18 mouse cellular contexts compared by ENCODE assay signal in genomic region chr15:72110520-72110919, GRCm38 (mm10).
A peak's percentile ranks its signal among the peaks of the same experiment; 100 is the strongest.
DNase-seq lines count a peak whose midpoint lies in the region; ATAC-seq and TF ChIP-seq lines count a peak whose summit lies in the region.
"Had no signal": no experiment of that assay in that cellular context is flagged by ENCODE, and none has a peak within 500 bp of the region (broad histone marks: within the 10 kb centered on the region; RNA-seq: fewer than 3 reads in every experiment).

No protein-coding gene starts in this region.

- no peaks in the 10 kb centered on the region for H3K4me1 ChIP-seq in lung, postnatal 0 days (ENCODE audit: insufficient read depth, low read depth, low read length)
- no peaks in the 10 kb centered on the region for H3K4me1 ChIP-seq in liver, embryonic 11.5 days (replicated peaks; ENCODE audit: control insufficient read depth, insufficient read depth, low read length)
- H3K4me1 ChIP-seq in intestine, embryonic 16.5 days (ENCODE audit: control insufficient read depth, insufficient read depth, low read length) = no peaks in the 10 kb centered on the region
- H3K4me1 ChIP-seq: forebrain, embryonic 15.5 days had no signal

- H3K27me3 ChIP-seq in lung, postnatal 0 days (replicated peaks; ENCODE audit: insufficient read depth, low read length) = no peaks in the 10 kb centered on the region
- no peaks in the 10 kb centered on the region for H3K27me3 ChIP-seq in liver, embryonic 11.5 days (replicated peaks; ENCODE audit: control insufficient read depth, insufficient read depth, low read length)
- no peaks in the 10 kb centered on the region for H3K27me3 ChIP-seq in intestine, embryonic 16.5 days (replicated peaks; ENCODE audit: control insufficient read depth, insufficient read depth, low read length)
- H3K27me3 ChIP-seq: forebrain, embryonic 15.5 days had no signal

- H3K4me3 ChIP-seq in lung, postnatal 0 days (ENCODE audit: low read depth, low read length) = no peak overlapping the region
- H3K4me3 ChIP-seq in liver, embryonic 11.5 days (ENCODE audit: low read depth, low read length) = no peak overlapping the region
- no peak overlapping the region for H3K4me3 ChIP-seq in intestine, embryonic 16.5 days (ENCODE audit: low read length)
- H3K4me3 ChIP-seq: forebrain, embryonic 15.5 days had no signal

- H3K9ac ChIP-seq in lung, postnatal 0 days (replicated peaks; ENCODE audit: low read depth) = no peak overlapping the region
- H3K9ac ChIP-seq in liver, embryonic 11.5 days (ENCODE audit: low read depth, low read length) = no peak overlapping the region
- H3K9ac ChIP-seq in intestine, embryonic 16.5 days (ENCODE audit: low read depth, low read length) = no peak overlapping the region
- H3K9ac ChIP-seq: forebrain, embryonic 15.5 days; liver, embryonic 14.5 days; lung, embryonic 14.5 days had no signal

- no peak for ATAC-seq in lung, postnatal 0 days
- no peak for ATAC-seq in liver, embryonic 11.5 days (replicated peaks; ENCODE audit: low FRiP score)
- ATAC-seq in intestine, embryonic 16.5 days = no peak
- ATAC-seq: forebrain, embryonic 15.5 days; midbrain, embryonic 16.5 days had no signal

- no peak overlapping the region for H3K4me2 ChIP-seq in lung, postnatal 0 days (replicated peaks; ENCODE audit: low read depth, low read length)
- H3K4me2 ChIP-seq in liver, embryonic 11.5 days = no peak overlapping the region
- no peak overlapping the region for H3K4me2 ChIP-seq in intestine, embryonic 16.5 days (ENCODE audit: low read depth, low read length)
- H3K4me2 ChIP-seq: forebrain, embryonic 15.5 days; heart, embryonic 11.5 days; lung, embryonic 14.5 days had no signal

- DNase-seq in retina, postnatal 1 day = peak; percentile 30
- DNase-seq in retina, embryonic 14.5 days (ENCODE audit: low spot score) = no peak
- peak; percentile 75 for DNase-seq in cerebellum, adult 11-12 months
- DNase-seq in cerebellum, postnatal 10 days = peak; percentile 88 to 90
- DNase-seq in lung, postnatal 0 days (ENCODE audit: low spot score) = no peak
- DNase-seq in liver, embryonic 11.5 days (ENCODE audit: low spot score) = no peak
- DNase-seq: adrenal gland, postnatal 25 days; gastrocnemius, postnatal 14 days; heart, adult 11 months; kidney, adult 18-20 months; kidney, postnatal 4 days; lung, embryonic 14.5 days; lung, postnatal 4 days had no signal

- no peak overlapping the region for H3K27ac ChIP-seq in lung, postnatal 0 days (ENCODE audit: low read length)
- H3K27ac ChIP-seq in liver, embryonic 11.5 days (ENCODE audit: low read depth, low read length) = no peak overlapping the region
- H3K27ac ChIP-seq in intestine, embryonic 16.5 days (ENCODE audit: low read length) = no peak overlapping the region
- H3K27ac ChIP-seq: forebrain, embryonic 15.5 days; liver, embryonic 14.5 days had no signal

- TF ChIP-seq CTCF in lung, postnatal 0 days (IDR thresholded peaks at IDR 0.05) = no peak

- 65% methylated on average over 1 of the region's 1 CpGs for WGBS in lung, postnatal 0 days
- 90% methylated on average over 1 of the region's 1 CpGs for WGBS in liver, embryonic 11.5 days
- WGBS in intestine, embryonic 16.5 days = 94% methylated on average over 1 of the region's 1 CpGs

- H3K36me3 ChIP-seq in lung, postnatal 0 days (ENCODE audit: insufficient read depth, low read length) = no peaks in the 10 kb centered on the region
- no peaks in the 10 kb centered on the region for H3K36me3 ChIP-seq in liver, embryonic 11.5 days (ENCODE audit: control insufficient read depth, insufficient read depth, low read length)
- H3K36me3 ChIP-seq in intestine, embryonic 16.5 days (ENCODE audit: control insufficient read depth, insufficient read depth, low read length) = no peaks in the 10 kb centered on the region
- H3K36me3 ChIP-seq: forebrain, embryonic 15.5 days had no signal

- no peak for TF ChIP-seq EP300 in lung, postnatal 0 days (IDR thresholded peaks at IDR 0.05)

- no peaks in the 10 kb centered on the region for H3K9me3 ChIP-seq in lung, postnatal 0 days (ENCODE audit: low read length)
- no peaks in the 10 kb centered on the region for H3K9me3 ChIP-seq in liver, embryonic 11.5 days (ENCODE audit: control insufficient read depth, low read length)
- H3K9me3 ChIP-seq in intestine, embryonic 16.5 days (ENCODE audit: control insufficient read depth, low read length) = no peaks in the 10 kb centered on the region
- H3K9me3 ChIP-seq: forebrain, embryonic 15.5 days had no signal

Comparison
In these comparisons a context has a peak if more than half of its experiments do, and no peak if none do; other contexts are left out.
1. DNase-seq: peak in retina, postnatal 1 day (single experiment), cerebellum, adult 11-12 months (single experiment) and cerebellum, postnatal 10 days (2 of 2); none in retina, embryonic 14.5 days (single experiment), lung, postnatal 0 days (single experiment) and liver, embryonic 11.5 days (single experiment).